ENCODE assay signal across 8 mouse cellular contexts in genomic region chr10:34328310-34328709, GRCm38 (mm10). TPM values are rescaled to one million over a fixed set of nuclear protein-coding genes. Genes with fewer than 3 reads are reported as not detected.
DNase-seq lines count a peak whose midpoint lies in the region; ATAC-seq lines count a peak whose summit lies in the region.

No protein-coding gene starts in this region.

- no peak overlapping the region for H3K4me3 ChIP-seq in forebrain, embryonic 16.5 days (replicated peaks; ENCODE audit: low read length)
- no peak overlapping the region for H3K4me3 ChIP-seq in midbrain, embryonic 14.5 days (replicated peaks; ENCODE audit: low read depth, low read length)

- no peaks in the 10 kb centered on the region for H3K9me3 ChIP-seq in forebrain, embryonic 16.5 days (ENCODE audit: control insufficient read depth, low read length)
- no peaks in the 10 kb centered on the region for H3K9me3 ChIP-seq in midbrain, embryonic 14.5 days (ENCODE audit: control insufficient read depth, low read length)

- H3K36me3 ChIP-seq in forebrain, embryonic 16.5 days (ENCODE audit: control insufficient read depth, insufficient read depth) = no peaks in the 10 kb centered on the region
- no peaks in the 10 kb centered on the region for H3K36me3 ChIP-seq in midbrain, embryonic 14.5 days (ENCODE audit: control insufficient read depth, insufficient read depth, low read length)

- no peak overlapping the region for H3K9ac ChIP-seq in forebrain, embryonic 16.5 days (replicated peaks; ENCODE audit: low read depth, low read length)
- H3K9ac ChIP-seq in midbrain, embryonic 14.5 days (replicated peaks; ENCODE audit: low read length) = no peak overlapping the region

- peak; percentile 88 for ATAC-seq in forebrain, embryonic 16.5 days
- ATAC-seq in inflammation-experienced regulatory T-cells, adult 6 months = peak; percentile 45
- ATAC-seq in midbrain, embryonic 14.5 days (ENCODE audit: low FRiP score, low TSS enrichment) = peak; percentile 69; the same call in 1 of the 2 replicates
- no peak for ATAC-seq in monocyte, adult 5-6 weeks (replicated peaks; ENCODE audit: insufficient number of reproducible peaks, low FRiP score, low TSS enrichment, poor library complexity, severe bottlenecking)

- H3K27me3 ChIP-seq in forebrain, embryonic 16.5 days (replicated peaks; ENCODE audit: control insufficient read depth, insufficient read depth, low read length) = no peaks in the 10 kb centered on the region
- no peaks in the 10 kb centered on the region for H3K27me3 ChIP-seq in midbrain, embryonic 14.5 days (ENCODE audit: control insufficient read depth, insufficient read depth, low read length)

- 5% methylated on average over 2 of the region's 2 CpGs for WGBS in forebrain, embryonic 16.5 days
- 4% methylated on average over 2 of the region's 2 CpGs for WGBS in midbrain, embryonic 14.5 days

- intact Hi-C loops in left cerebral cortex, postnatal 4 days (cut with DNase I) = loop anchor here (10.0 kb wide), 1 partner anchor 294 kb away; the partner anchor contains the start of gene Trappc3l

- peak; percentile 31 for DNase-seq in left cerebral cortex, adult 11 months (ENCODE audit: low spot score)
- DNase-seq in left cerebral cortex, adult 8-10 months (ENCODE audit: low spot score in 2 of 2) = no peak
- peak; percentile 47 for DNase-seq in brain, embryonic 18.5 days (ENCODE audit: low read depth, low spot score)
- peak; percentile 39 for DNase-seq in left cerebral cortex, postnatal 4 days
- DNase-seq in midbrain, embryonic 14.5 days = peak; percentile 85

- no peak overlapping the region for H3K4me2 ChIP-seq in forebrain, embryonic 16.5 days (ENCODE audit: low read length)
- no peak overlapping the region for H3K4me2 ChIP-seq in midbrain, embryonic 14.5 days (ENCODE audit: low read length)

- no peak overlapping the region for H3K27ac ChIP-seq in forebrain, embryonic 16.5 days (ENCODE audit: low read length)
- no peak overlapping the region for H3K27ac ChIP-seq in midbrain, embryonic 14.5 days (replicated peaks; ENCODE audit: low read depth, low read length)

- no peaks in the 10 kb centered on the region for H3K4me1 ChIP-seq in forebrain, embryonic 16.5 days (replicated peaks; ENCODE audit: control insufficient read depth, insufficient read depth, low read length)
- no peaks in the 10 kb centered on the region for H3K4me1 ChIP-seq in midbrain, embryonic 14.5 days (ENCODE audit: control insufficient read depth, insufficient read depth, low read length)

RNA-seq across cellular contexts. Expression of gene Tspyl4, which starts 31.1 kb away (rescaled TPM):
- 100 to 1,000 TPM; 388 to 444 (median 418) TPM for total RNA-seq in left cerebral cortex, adult 8-10 months (2022)
- 216 and 262 TPM in 2 replicates for polyA plus RNA-seq in forebrain, embryonic 16.5 days (2015; fragmentation: Nextera tagmentation; extraction: Ambion mirVana)
- 10 to 100 TPM; 11.8 to 18.2 (median 16.2) TPM for polyA plus RNA-seq in inflammation-experienced regulatory T-cells, adult 6 months (2017; shearing (Covaris generic))
- total RNA-seq in left cerebral cortex, postnatal 4 days (2021) = 100 to 1,000 TPM; 232 to 256 TPM
- 131 and 247 TPM in 2 replicates for polyA plus RNA-seq in midbrain, embryonic 14.5 days (2014; fragmentation: Nextera tagmentation; extraction: Ambion mirVana)
- total RNA-seq in monocyte, adult 5-6 weeks (2017) = 6.7 to 13.1 TPM (median 8.1 TPM) in 3 replicates

RNA-seq across cellular contexts. Expression of gene Tspyl1, which starts 46.3 kb away (rescaled TPM):
- 100 to 1,000 TPM; 159 to 186 (median 174) TPM for total RNA-seq in left cerebral cortex, adult 8-10 months (2022)
- 138 TPM in 2 replicates for polyA plus RNA-seq in forebrain, embryonic 16.5 days (2015; fragmentation: Nextera tagmentation; extraction: Ambion mirVana)
- polyA plus RNA-seq in inflammation-experienced regulatory T-cells, adult 6 months (2017; shearing (Covaris generic)) = 10 to 100 TPM; 36.1 to 49.1 (median 40.1) TPM
- total RNA-seq in left cerebral cortex, postnatal 4 days (2021) = 10 to 100 TPM; 85.4 to 87.0 TPM
- 99.8 and 106 TPM in 2 replicates for polyA plus RNA-seq in midbrain, embryonic 14.5 days (2014; fragmentation: Nextera tagmentation; extraction: Ambion mirVana)
- 84.6 to 91.2 TPM (median 86.2 TPM) in 3 replicates for total RNA-seq in monocyte, adult 5-6 weeks (2017)

Comparison
In these comparisons a context has a peak if more than half of its experiments do, and no peak if none do; other contexts are left out.
1. DNase-seq: peak in left cerebral cortex, adult 11 months (single experiment), brain, embryonic 18.5 days (single experiment), left cerebral cortex, postnatal 4 days (single experiment) and midbrain, embryonic 14.5 days (single experiment); none in left cerebral cortex, adult 8-10 months (0 of 2).
2. RNA of gene Tspyl4, which starts 31.1 kb away (total RNA-seq): 388 to 444 TPM in left cerebral cortex, adult 8-10 months and 232 to 256 TPM in left cerebral cortex, postnatal 4 days; 6.7 to 13.1 TPM in monocyte, adult 5-6 weeks; every median in the first group is over 10 times any median in the second.